Mouse (Mus musculus) liver, embryonic 14.5 days (tissue): Measurements from ENCODE around the gene Nufip1.

Experiments used
- CTCF ChIP-seq: IDR thresholded peaks from 2 replicates; pipeline ENCODE4 v1.5.1; 2016; ENCODE audit warnings: antibody characterized with exemption, low read depth, control low read depth
- EP300 ChIP-seq: IDR thresholded peaks from 2 replicates; pipeline ENCODE4 v1.6.1; 2016; ENCODE audit warnings: antibody characterized with exemption, low read depth

DNA sequence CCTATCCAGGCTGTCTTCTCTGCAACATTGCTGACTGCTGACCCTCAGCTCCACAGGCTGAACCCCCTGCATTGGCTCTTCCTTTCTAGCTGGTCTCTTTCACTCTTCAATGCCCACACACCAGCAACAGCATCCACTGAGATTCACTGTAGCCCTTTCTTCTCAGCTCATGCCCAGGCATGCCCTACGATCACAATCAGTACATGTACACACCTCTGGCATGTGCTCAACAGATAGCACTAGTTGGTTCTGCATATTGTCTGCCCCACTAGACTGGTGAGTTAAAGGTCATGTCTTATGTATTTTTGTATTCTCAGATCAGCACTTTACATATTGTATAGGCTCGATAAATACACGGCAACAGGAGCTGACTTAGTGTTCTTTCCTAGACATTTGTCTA lies 26.5 kb upstream of the Nufip1 start:
- TF ChIP-seq CTCF, result no peak
- TF ChIP-seq EP300, result no peak
